Mouse (Mus musculus): ENCODE measurements around the gene Esp15.
"Not testable (repeated sequence)": the region's sequence is repeated elsewhere in the genome, so short reads cannot be mapped to it uniquely, and the experiment has no call there.

Gene Esp15

GRCm38 (mm10) chr17:39640654-39641053 is at the start of gene Esp15:
Esp15 (plus strand) TSS chr17:39640954.
- DNase-seq, result not testable (repeated sequence)

- no peak for DNase-seq
Measured at GRCm38 (mm10) chr17:39591550-39591949, 49.2 kb upstream of the Esp15 start.

Measured in retina, postnatal 1 day (tissue).